Mouse (Mus musculus) midbrain, embryonic 16.5 days (tissue): Measurements from ENCODE around the gene Med29. TPM values are rescaled to one million over a fixed set of nuclear protein-coding genes. Genes with fewer than 3 reads are reported as not detected.
A peak's percentile ranks its signal among the peaks of the same experiment; 100 is the strongest.

Experiments
- ATAC-seq: fragments of 200-750 bp; cut with Nextera tagmentation; 2 replicates; pipeline ENCODE4 v1.8.0; 2017; ENCODE audit warnings: moderate TSS enrichment
- H3K27ac ChIP-seq: fragments of 300-500 bp; sonication (generic); 2 replicates; pipeline ENCODE4 v1.5.1; 2014; ENCODE audit warnings: mild to moderate bottlenecking, low read length, mixed read lengths
- H3K27me3 ChIP-seq: fragments of 300-500 bp; sonication (generic); 2 replicates; pipeline ENCODE4 v1.6.1; 2014; ENCODE audit warnings: low read depth, low read length, mixed read lengths; ENCODE audit not compliant: control insufficient read depth, insufficient read depth
- H3K36me3 ChIP-seq: fragments of 300-500 bp; sonication (generic); 2 replicates; pipeline ENCODE4 v1.6.1; 2014; ENCODE audit warnings: mild to moderate bottlenecking, low read length, moderate library complexity, mixed read lengths; ENCODE audit not compliant: control insufficient read depth, insufficient read depth
- H3K4me1 ChIP-seq: fragments of 300-500 bp; sonication (generic); 2 replicates; pipeline ENCODE4 v1.6.1; 2014; ENCODE audit warnings: mild to moderate bottlenecking, low read length, mixed read lengths; ENCODE audit not compliant: control insufficient read depth, insufficient read depth
- H3K4me2 ChIP-seq: fragments of 300-500 bp; sonication (generic); 2 replicates; pipeline ENCODE4 v1.6.1; 2014; ENCODE audit warnings: mild to moderate bottlenecking, low read length, mixed read lengths
- H3K4me3 ChIP-seq: fragments of 300-500 bp; sonication (generic); 2 replicates; pipeline ENCODE4 v1.5.1; 2014; ENCODE audit warnings: low read depth, mild to moderate bottlenecking, low read length, moderate library complexity, mixed read lengths
- H3K9ac ChIP-seq: fragments of 300-500 bp; sonication (generic); 2 replicates; pipeline ENCODE4 v1.6.1; 2014; ENCODE audit warnings: low read depth, low read length, mixed read lengths
- H3K9me3 ChIP-seq: fragments of 300-500 bp; sonication (generic); replicated peaks from 2 replicates; pipeline ENCODE4 v1.6.1; 2014; ENCODE audit warnings: mild to moderate bottlenecking, low read length, mixed read lengths; ENCODE audit not compliant: control insufficient read depth, poor library complexity, severe bottlenecking
- WGBS: fragments of 180-500 bp; shearing (Covaris S2); extraction: QIAGEN DNeasy Blood & Tissue Kit; methylation state at CpG from one replicate; pipeline ENCODE4 v1.1.7; 2014; 5-methylcytosine and 5-hydroxymethylcytosine counted together
- polyA plus RNA-seq: library from polyadenylated mRNA; unstranded; fragments of >200 nt; fragmentation: Nextera tagmentation; extraction: Ambion mirVana; gene quantifications from 2 replicates; pipeline ENCODE4 v1.2.1, GENCODE M21; 2015

The Med29 gene
- polyA plus RNA-seq, 1 experiment from 2014 or later = 40.3 TPM

- peak; percentile 54 for ATAC-seq
- 30% methylated on average over 4 of the region's 4 CpGs for WGBS
- H3K4me2 ChIP-seq = no peak overlapping the region
These were observed 6.0 kb downstream of the Med29 start for GRCm38 (mm10) chr7:28386462-28386861.

GRCm38 (mm10) chr7:28386007-28386406 is 6.5 kb downstream of the Med29 start:
- ATAC-seq = no peak
- Histone ChIP-seq H3K27ac (no peak overlapping the region), H3K9me3 (no peaks in the 10 kb centered on the region), H3K4me2 (no peak overlapping the region), H3K9ac (no peak overlapping the region), H3K36me3 (peaks cover 17% of the 10 kb centered on the region), H3K4me1 (peaks cover 4% of the 10 kb centered on the region; the same call in 1 of the 2 replicates), H3K27me3 (no peaks in the 10 kb centered on the region), H3K4me3 (no peak overlapping the region)
- WGBS = 87% methylated on average over 7 of the region's 7 CpGs

More at GRCm38 (mm10) chr7:28386462-28386861, 6.0 kb downstream of the Med29 start:
- no peak overlapping the region for H3K4me3 ChIP-seq
- peaks cover 2% of the 10 kb centered on the region for H3K4me1 ChIP-seq
- no peak overlapping the region for H3K27ac ChIP-seq
- H3K9ac ChIP-seq = no peak overlapping the region
- no peaks in the 10 kb centered on the region for H3K27me3 ChIP-seq
- H3K9me3 ChIP-seq = no peaks in the 10 kb centered on the region
- peaks cover 17% of the 10 kb centered on the region for H3K36me3 ChIP-seq

- 92% methylated on average over 9 of the region's 9 CpGs for WGBS
- Histone ChIP-seq H3K4me1 (peaks cover 5% of the 10 kb centered on the region; the same call in 1 of the 2 replicates), H3K4me3 (no peak overlapping the region), H3K9ac (no peak overlapping the region), H3K27ac (no peak overlapping the region), H3K36me3 (peaks cover 17% of the 10 kb centered on the region), H3K27me3 (no peaks in the 10 kb centered on the region), H3K4me2 (no peak overlapping the region), H3K9me3 (no peaks in the 10 kb centered on the region)
- no peak for ATAC-seq
These were observed 7.3 kb downstream of the Med29 start for GRCm38 (mm10) chr7:28385196-28385595.

- Histone ChIP-seq H3K4me1 (peaks cover 7% of the 10 kb centered on the region; the same call in 1 of the 2 replicates), H3K4me3 (no peak overlapping the region), H3K27ac (no peak overlapping the region), H3K9ac (no peak overlapping the region), H3K36me3 (peaks cover 12% of the 10 kb centered on the region), H3K9me3 (no peaks in the 10 kb centered on the region), H3K27me3 (no peaks in the 10 kb centered on the region), H3K4me2 (no peak overlapping the region)
- no peak for ATAC-seq
- WGBS = 87% methylated on average over 6 of the region's 6 CpGs
These were observed 8.3 kb downstream of the Med29 start for GRCm38 (mm10) chr7:28384162-28384561.

GRCm38 (mm10) chr7:28383606-28384005 is 8.9 kb downstream of the Med29 start:
- no peak for ATAC-seq
- no peak overlapping the region for H3K4me2 ChIP-seq
- H3K27me3 ChIP-seq = no peaks in the 10 kb centered on the region
- H3K9ac ChIP-seq = no peak overlapping the region
- no peaks in the 10 kb centered on the region for H3K9me3 ChIP-seq
- H3K4me3 ChIP-seq = no peak overlapping the region
- WGBS = 84% methylated on average over 4 of the region's 4 CpGs
- H3K27ac ChIP-seq = no peak overlapping the region
- peaks cover 7% of the 10 kb centered on the region; the same call in 1 of the 2 replicates for H3K4me1 ChIP-seq
- peaks cover 12% of the 10 kb centered on the region for H3K36me3 ChIP-seq

- no peak for ATAC-seq
- peaks cover 10% of the 10 kb centered on the region; the same call in 1 of the 2 replicates for H3K4me1 ChIP-seq
- no peak overlapping the region for H3K4me3 ChIP-seq
- no peaks in the 10 kb centered on the region for H3K27me3 ChIP-seq
- H3K9ac ChIP-seq = no peak overlapping the region
- 71% methylated on average over 11 of the region's 11 CpGs for whole genome bisulfite sequencing
- H3K27ac ChIP-seq = no peak overlapping the region
- no peak overlapping the region for H3K4me2 ChIP-seq
- H3K36me3 ChIP-seq = peaks cover 9% of the 10 kb centered on the region; the same call in 1 of the 2 replicates
- no peaks in the 10 kb centered on the region for H3K9me3 ChIP-seq
These were observed 9.5 kb downstream of the Med29 start for GRCm38 (mm10) chr7:28382981-28383396.

- Histone ChIP-seq H3K36me3 (peaks cover 6% of the 10 kb centered on the region; the same call in 1 of the 2 replicates), H3K4me1 (peaks cover 12% of the 10 kb centered on the region; the same call in 1 of the 2 replicates), H3K4me2 (peak overlapping the region; percentile 40; the same call in 1 of the 2 replicates), H3K4me3 (no peak overlapping the region), H3K27ac (no peak overlapping the region), H3K27me3 (peaks cover 4% of the 10 kb centered on the region; the same call in 1 of the 2 replicates), H3K9me3 (no peaks in the 10 kb centered on the region), H3K9ac (no peak overlapping the region)
- WGBS = 65% methylated on average over 10 of the region's 12 CpGs
- no peak for ATAC-seq
These were observed 10.1 kb downstream of the Med29 start for GRCm38 (mm10) chr7:28382347-28382951.

- Histone ChIP-seq H3K27ac (peak overlapping the region; percentile 40; the same call in 1 of the 2 replicates), H3K4me3 (peak overlapping the region; percentile 9), H3K4me2 (peak overlapping the region; percentile 40), H3K27me3 (peaks cover 4% of the 10 kb centered on the region; the same call in 1 of the 2 replicates), H3K36me3 (0 out of 2 replicates have a peak, but pooled peaks cover 3% of the 10 kb centered on the region), H3K9me3 (no peaks in the 10 kb centered on the region), H3K4me1 (peaks cover 12% of the 10 kb centered on the region; the same call in 1 of the 2 replicates), H3K9ac (peak overlapping the region; percentile 52)
- 7% methylated on average over 20 of the region's 20 CpGs for WGBS
- 0 out of 2 replicates have a peak, but pooled peaks have one; percentile 29 for ATAC-seq
These were observed 10.6 kb downstream of the Med29 start for GRCm38 (mm10) chr7:28381938-28382337.
